Mouse (Mus musculus): ENCODE results near the gene Siva1. TPM values are rescaled to one million over a fixed set of nuclear protein-coding genes. Genes with fewer than 3 reads are reported as not detected.

The Siva1 gene
- total and polyA plus RNA-seq, 3 experiments: 78.1 to 137 (median 135) TPM

- H3K36me3 ChIP-seq (replicated peaks in 1 of 2; ENCODE audit: control insufficient read depth in 1 of 2, insufficient read depth in 1 of 2, low read length in 1 of 2): peaks cover 89 to 99% of the 10 kb centered on the region in 2 experiments
- dilution Hi-C loops (cut with MboI; ENCODE audit: extremely low pct_ligation_motif_present, extremely low pct_unique_long_range_greater_than_20kb, low sequenced_read_pairs): no loop called here
Measured at GRCm38 (mm10) chr12:112654076-112654475, 9.6 kb downstream of the Siva1 start.

GRCm38 (mm10) chr12:112658619-112659018, 14.1 kb downstream of the Siva1 start:
- no peak overlapping the region for H3K27ac ChIP-seq (ENCODE audit: insufficient read depth, low read depth)
- no peak overlapping the region for H3K4me2 ChIP-seq (ENCODE audit: insufficient read depth, low read depth, poor library complexity, severe bottlenecking)
- in situ Hi-C loops (cut with MboI; ENCODE audit: low pct_ligation_motif_present, low pct_unique_long_range_greater_than_20kb, low sequenced_read_pairs) (loop anchor here (5.0 to 10.0 kb wide), 2 partner anchors 49 to 196 kb away; no protein-coding TSS in a partner anchor), dilution Hi-C loops (cut with MboI; ENCODE audit: extremely low pct_ligation_motif_present, extremely low pct_unique_long_range_greater_than_20kb, low sequenced_read_pairs) (no loop called here)
- TF ChIP-seq JUN (IDR thresholded peaks at IDR 0.05; ENCODE audit: insufficient read depth, low read depth, low read length) (no peak), TCF12 (IDR thresholded peaks at IDR 0.05; ENCODE audit: low read depth, low read length) (no peak), CHD1 (IDR thresholded peaks at IDR 0.05; ENCODE audit: low read depth, low read length) (no peak), CHD2 (IDR thresholded peaks at IDR 0.05; ENCODE audit: low read length) (no peak), MYC (IDR thresholded peaks at IDR 0.05; ENCODE audit: low read depth, low read length) (no peak), POLR2A (IDR thresholded peaks at IDR 0.05; ENCODE audit: low read depth, low read length) (no peak), MEF2A (IDR thresholded peaks at IDR 0.05; ENCODE audit: borderline replicate concordance, low read depth, low read length) (no peak), EP300 (IDR thresholded peaks at IDR 0.05; ENCODE audit: low read length) (no peak), ZNF384 (IDR thresholded peaks at IDR 0.05; ENCODE audit: low read depth, low read length) (no peak)
- H3K36me3 ChIP-seq (replicated peaks in 1 of 2; ENCODE audit: control insufficient read depth in 1 of 2, insufficient read depth in 1 of 2, low read length in 1 of 2): peaks cover 87 to 100% of the 10 kb centered on the region in 2 experiments
- no peaks in the 10 kb centered on the region for H3K27me3 ChIP-seq (replicated peaks)
- no peaks in the 10 kb centered on the region for H3K9me3 ChIP-seq (replicated peaks; ENCODE audit: low read length)
- no peak overlapping the region for H3K4me3 ChIP-seq (replicated peaks in 1 of 3; ENCODE audit: low read depth in 2 of 3, low read length in 2 of 3, poor library complexity in 1 of 3)
- no peak overlapping the region for H3K9ac ChIP-seq (ENCODE audit: insufficient read depth, low read depth)
- no peak for DNase-seq (ENCODE audit: extremely low read depth)
- H3K79me2 ChIP-seq (replicated peaks; ENCODE audit: control insufficient read depth, extremely low read depth, insufficient read depth, poor library complexity, severe bottlenecking): no peaks in the 10 kb centered on the region
- H3K4me1 ChIP-seq (ENCODE audit: control insufficient read depth in 1 of 2, insufficient read depth in 2 of 2): no peaks in the 10 kb centered on the region

More at GRCm38 (mm10) chr12:112654076-112654475, 9.6 kb downstream of the Siva1 start:
- Histone ChIP-seq H3K27ac (ENCODE audit: insufficient read depth, low read depth) (no peak overlapping the region), H3K9ac (ENCODE audit: insufficient read depth, low read depth) (no peak overlapping the region), H3K4me1 (ENCODE audit: control insufficient read depth in 1 of 2, insufficient read depth in 2 of 2) (no peaks in the 10 kb centered on the region; a peak in 1 of 4 replicates), H3K4me3 (replicated peaks in 1 of 3; ENCODE audit: low read depth in 2 of 3, low read length in 2 of 3, poor library complexity in 1 of 3) (no peak overlapping the region), H3K27me3 (replicated peaks) (no peaks in the 10 kb centered on the region), H3K9me3 (replicated peaks; ENCODE audit: low read length) (no peaks in the 10 kb centered on the region), H3K4me2 (ENCODE audit: insufficient read depth, low read depth, poor library complexity, severe bottlenecking) (no peak overlapping the region), H3K79me2 (replicated peaks; ENCODE audit: control insufficient read depth, extremely low read depth, insufficient read depth, poor library complexity, severe bottlenecking) (no peaks in the 10 kb centered on the region)
- no peak for DNase-seq (ENCODE audit: extremely low read depth)
- TF ChIP-seq NRF1 (IDR thresholded peaks at IDR 0.05; ENCODE audit: low read depth, low read length): no peak
- TF ChIP-seq IRF4 (IDR thresholded peaks at IDR 0.05; ENCODE audit: low read depth, low read length): no peak
- TF ChIP-seq RAD21 (IDR thresholded peaks at IDR 0.05; ENCODE audit: low read depth, low read length): no peak
- TF ChIP-seq MEF2A (IDR thresholded peaks at IDR 0.05; ENCODE audit: borderline replicate concordance, low read depth, low read length): no peak
- TF ChIP-seq JUND (conservative IDR thresholded peaks at IDR 0.05; ENCODE audit: low read depth, low read length): no peak
- TF ChIP-seq POLR2AphosphoS2 (IDR thresholded peaks at IDR 0.05; ENCODE audit: low read depth, low read length): no peak
- no peak for TF ChIP-seq ZNF384 (IDR thresholded peaks at IDR 0.05; ENCODE audit: low read depth, low read length)
- no peak for TF ChIP-seq CHD2 (IDR thresholded peaks at IDR 0.05; ENCODE audit: low read length)
- no peak for TF ChIP-seq MAZ (IDR thresholded peaks at IDR 0.05; ENCODE audit: low read depth, low read length)
- no peak for TF ChIP-seq USF2 (conservative IDR thresholded peaks at IDR 0.05; ENCODE audit: low read depth, low read length)
- no peak for TF ChIP-seq PAX5 (IDR thresholded peaks at IDR 0.05; ENCODE audit: low read length)
- TF ChIP-seq E2F4 (IDR thresholded peaks at IDR 0.05; ENCODE audit: insufficient replicate concordance, low read depth, low read length): no peak
- no peak for TF ChIP-seq KAT2A (IDR thresholded peaks at IDR 0.05; ENCODE audit: insufficient replicate concordance, low read length)
- TF ChIP-seq BHLHE40 (IDR thresholded peaks at IDR 0.05; ENCODE audit: low read depth, low read length): no peak
- TF ChIP-seq CTCF (conservative IDR thresholded peaks at IDR 0.05 in 1 of 2, IDR thresholded peaks at IDR 0.05 in 1 of 2; ENCODE audit: low read depth in 2 of 2, low read length in 2 of 2): no peak
- no peak for TF ChIP-seq MAFK (IDR thresholded peaks at IDR 0.05; ENCODE audit: insufficient replicate concordance, low read length)
- no peak for TF ChIP-seq ZC3H11A (IDR thresholded peaks at IDR 0.05; ENCODE audit: low read depth, low read length)
- TF ChIP-seq CHD1 (IDR thresholded peaks at IDR 0.05; ENCODE audit: low read depth, low read length): no peak
- no peak for TF ChIP-seq MXI1 (IDR thresholded peaks at IDR 0.05; ENCODE audit: low read depth, low read length)
- no peak for TF ChIP-seq MAX (IDR thresholded peaks at IDR 0.05; ENCODE audit: low read length)
- in situ Hi-C loops (cut with MboI; ENCODE audit: low pct_ligation_motif_present, low pct_unique_long_range_greater_than_20kb, low sequenced_read_pairs): loop anchor here (10.0 kb wide), 1 partner anchor 201 kb away; no protein-coding TSS in a partner anchor
